Mouse (Mus musculus) lung, adult 2 months (tissue): Measurements from ENCODE around the gene Slc7a7. TPM values are rescaled to one million over a fixed set of nuclear protein-coding genes. Genes with fewer than 3 reads are reported as not detected.

Experiments
- DNase-seq: peaks from one replicate; pipeline ENCODE4 v3.0.0; 2022
- H3K4me1 ChIP-seq: fragments of 200-500 bp; 2 replicates; pipeline ENCODE4 v1.6.1; 2011; ENCODE audit warnings: low read length; ENCODE audit not compliant: control insufficient read depth, insufficient read depth
- H3K4me3 ChIP-seq: fragments of 200-500 bp; replicated peaks from 2 replicates; pipeline ENCODE3; 2011; ENCODE audit warnings: low read depth, mild to moderate bottlenecking, control low read depth, low read length; ENCODE audit errors: extremely low read depth
- CTCF ChIP-seq: fragments of 200-500 bp; IDR thresholded peaks from 2 replicates; pipeline ENCODE4 v1.5.1; 2011; ENCODE audit warnings: mild to moderate bottlenecking, low read length, control low read depth; ENCODE audit not compliant: insufficient read depth
- POLR2A ChIP-seq: fragments of 200-500 bp; IDR thresholded peaks from 2 replicates; pipeline ENCODE4 v1.6.1; 2011; ENCODE audit warnings: low read depth, mild to moderate bottlenecking, control low read depth, low read length, borderline replicate concordance; ENCODE audit errors: extremely low read depth
- WGBS: fragments of 180-500 bp; shearing (Covaris S2); methylation state at CpG from one replicate; pipeline ENCODE4 v1.1.7; 2018; 5-methylcytosine and 5-hydroxymethylcytosine counted together
- polyA plus RNA-seq: library from polyadenylated mRNA; depleted of rRNA; stranded (reverse); fragments of >200 nt; gene quantifications from 2 replicates; pipeline ENCODE4 v1.2.3, GENCODE M21; 2012

The Slc7a7 gene
- polyA plus RNA-seq, 1 experiment, result 29.2 TPM

GRCm38 (mm10) chr14:54398528-54398916, 19.1 kb downstream of the Slc7a7 start:
- no peak for DNase-seq
- WGBS, result 62% methylated on average over 7 of the region's 7 CpGs
- TF ChIP-seq POLR2A (no peak), CTCF (no peak)
- Histone ChIP-seq H3K4me1 (no peaks in the 10 kb centered on the region; the same call in 1 of the 2 replicates), H3K4me3 (no peak overlapping the region)

GRCm38 (mm10) chr14:54397872-54398527, 19.6 kb downstream of the Slc7a7 start:
- no peak for TF ChIP-seq CTCF
- no peak for TF ChIP-seq POLR2A
- WGBS, result 79% methylated on average over 7 of the region's 7 CpGs
- Histone ChIP-seq H3K4me1 (no peaks in the 10 kb centered on the region; the same call in 1 of the 2 replicates), H3K4me3 (no peak overlapping the region)
- DNase-seq, result no peak

GRCm38 (mm10) chr14:54396685-54397084, 20.9 kb downstream of the Slc7a7 start:
- Histone ChIP-seq H3K4me1 (no peaks in the 10 kb centered on the region; the same call in 1 of the 2 replicates), H3K4me3 (no peak overlapping the region)
- DNase-seq, result no peak
- TF ChIP-seq CTCF, result no peak
- TF ChIP-seq POLR2A, result no peak
- 52% methylated on average over 7 of the region's 7 CpGs for WGBS

- DNase-seq, result no peak
- no peaks in the 10 kb centered on the region; the same call in 1 of the 2 replicates for H3K4me1 ChIP-seq
Observed at GRCm38 (mm10) chr14:54394309-54394708, 23.3 kb downstream of the Slc7a7 start.

GRCm38 (mm10) chr14:54393794-54394193, 23.8 kb downstream of the Slc7a7 start:
- 71% methylated on average over 3 of the region's 3 CpGs for WGBS
- Histone ChIP-seq H3K4me1 (no peaks in the 10 kb centered on the region; the same call in 1 of the 2 replicates), H3K4me3 (no peak overlapping the region)
- no peak for TF ChIP-seq POLR2A
- no peak for TF ChIP-seq CTCF
- DNase-seq, result no peak

More at GRCm38 (mm10) chr14:54394309-54394708, 23.3 kb downstream of the Slc7a7 start:
- H3K4me3 ChIP-seq, result no peak overlapping the region
- TF ChIP-seq CTCF (no peak), POLR2A (no peak)

- WGBS, result 35% methylated on average over 6 of the region's 6 CpGs
- Histone ChIP-seq H3K4me3 (no peak overlapping the region), H3K4me1 (no peaks in the 10 kb centered on the region; the same call in 1 of the 2 replicates)
- TF ChIP-seq CTCF (no peak), POLR2A (no peak)
- no peak for DNase-seq
Observed at GRCm38 (mm10) chr14:54390843-54391242, 26.7 kb downstream of the Slc7a7 start.

- no peak overlapping the region for H3K4me3 ChIP-seq
- H3K4me1 ChIP-seq, result no peaks in the 10 kb centered on the region; the same call in 1 of the 2 replicates
- TF ChIP-seq CTCF (no peak), POLR2A (no peak)
- DNase-seq, result no peak
- 81% methylated on average over 6 of the region's 6 CpGs for WGBS
Observed at GRCm38 (mm10) chr14:54387546-54387945, 30.0 kb downstream of the Slc7a7 start.

- 88% methylated on average over 7 of the region's 7 CpGs for WGBS
Observed at GRCm38 (mm10) chr14:54385968-54386618, 31.5 kb downstream of the Slc7a7 start.

GRCm38 (mm10) chr14:54384396-54384795, 33.2 kb downstream of the Slc7a7 start:
- Histone ChIP-seq H3K4me3 (no peak overlapping the region), H3K4me1 (no peaks in the 10 kb centered on the region; the same call in 1 of the 2 replicates)
- no peak for DNase-seq
- WGBS, result 87% methylated on average over 8 of the region's 8 CpGs
- no peak for TF ChIP-seq CTCF
- no peak for TF ChIP-seq POLR2A

More at GRCm38 (mm10) chr14:54385968-54386618, 31.5 kb downstream of the Slc7a7 start:
- TF ChIP-seq POLR2A, result no peak
- no peak for TF ChIP-seq CTCF
- DNase-seq, result no peak
- Histone ChIP-seq H3K4me3 (no peak overlapping the region), H3K4me1 (no peaks in the 10 kb centered on the region; the same call in 1 of the 2 replicates)

GRCm38 (mm10) chr14:54383355-54383771, 34.2 kb downstream of the Slc7a7 start:
- Histone ChIP-seq H3K4me3 (no peak overlapping the region), H3K4me1 (no peaks in the 10 kb centered on the region; the same call in 1 of the 2 replicates)
- WGBS, result 39% methylated on average over 4 of the region's 4 CpGs
- TF ChIP-seq CTCF (no peak), POLR2A (no peak)
- DNase-seq, result no peak
